Mouse (Mus musculus): ENCODE results near the gene Gm28553. TPM values are rescaled to one million over a fixed set of nuclear protein-coding genes. Genes with fewer than 3 reads are reported as not detected.
"Not testable (repeated sequence)": the region's sequence is repeated elsewhere in the genome, so short reads cannot be mapped to it uniquely, and the experiment has no call there.

Gm28553 gene
- not detected for polyA plus RNA-seq (2021)

DNA sequence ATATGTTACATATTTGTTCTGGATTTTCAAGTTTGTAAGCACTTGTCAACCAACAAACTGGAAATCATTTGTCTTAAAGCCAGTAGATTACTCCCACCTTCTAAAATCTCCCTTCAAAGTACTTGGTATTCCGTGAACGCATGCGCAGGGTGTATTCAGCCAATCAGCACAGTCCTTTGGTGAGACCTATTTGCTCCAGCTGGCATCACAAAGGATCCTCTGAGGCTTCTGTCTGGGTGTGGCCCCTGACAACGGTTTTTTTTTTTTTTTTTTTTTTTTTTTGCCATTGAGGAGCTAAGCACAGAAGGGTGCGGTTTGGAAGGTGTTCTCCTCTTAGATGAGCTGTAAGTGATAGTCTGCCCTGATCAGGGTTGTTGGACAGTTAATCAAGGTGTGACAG, at the start of gene Gm28553:
TSS of gene Gm28553 (plus strand) at position 301 of the 400 bp plus-strand sequence.
- ATAC-seq; H3K27me3 ChIP-seq; DNase-seq (ENCODE audit: low read depth, low spot score); in situ Hi-C loops (cut with MboI; ENCODE audit: low pct_unique_long_range_greater_than_20kb); POLR2A ChIA-PET; CTCF ChIA-PET: not testable (repeated sequence)

All from Patski (cell line).